Mouse (Mus musculus) kidney, postnatal 14 days (tissue): ENCODE results near the gene Kirrel2.

ENCODE experiments used
- DNase-seq: peaks from one replicate; pipeline ENCODE4 v3.0.0; 2022; ENCODE audit warnings: mixed read lengths

The Kirrel2 gene

DNA sequence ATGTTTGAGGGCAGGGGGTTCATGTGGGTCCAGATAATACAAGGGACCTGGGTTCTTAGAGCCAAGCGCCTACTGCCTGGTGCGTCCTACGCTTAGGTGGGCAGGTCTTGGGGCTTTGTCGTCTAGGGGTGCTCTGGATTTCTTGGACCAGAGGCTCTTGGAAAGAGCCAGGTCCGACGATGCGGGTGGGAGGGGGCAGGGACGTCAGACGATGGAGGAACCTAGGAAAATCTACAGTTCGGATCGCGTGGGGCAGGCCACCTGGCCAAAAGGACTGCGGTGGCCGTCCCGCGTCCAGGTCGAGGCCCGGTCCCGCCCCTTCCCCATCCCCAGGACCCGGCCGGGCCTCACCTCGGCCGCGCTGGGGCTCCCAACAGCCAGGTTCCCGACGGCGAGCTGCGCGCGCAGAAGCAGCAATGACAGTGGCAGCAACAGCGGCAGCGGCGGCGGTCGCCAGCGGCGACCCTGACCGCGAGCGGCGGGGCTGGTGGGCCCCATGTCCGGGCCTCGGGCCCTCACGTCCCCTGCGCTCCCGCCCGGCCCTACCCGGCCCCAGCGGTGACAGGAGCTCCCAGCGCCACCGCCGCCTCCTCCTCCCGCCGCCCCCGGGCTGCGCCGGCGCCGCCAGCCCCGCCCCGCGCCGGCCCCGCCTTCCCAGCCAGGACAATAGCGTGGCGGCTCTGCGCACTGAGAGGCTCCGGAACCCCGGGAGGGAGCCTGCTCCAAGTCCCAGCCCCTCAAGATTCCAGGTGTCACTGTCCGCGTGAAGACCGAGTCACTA, 12.3 kb downstream of the Kirrel2 start, which contains the start of gene Aplp1:
Gene Aplp1 (minus strand): TSS at position 565 of the 781 bp plus-strand sequence.
- DNase-seq = peak; percentile 60

DNA sequence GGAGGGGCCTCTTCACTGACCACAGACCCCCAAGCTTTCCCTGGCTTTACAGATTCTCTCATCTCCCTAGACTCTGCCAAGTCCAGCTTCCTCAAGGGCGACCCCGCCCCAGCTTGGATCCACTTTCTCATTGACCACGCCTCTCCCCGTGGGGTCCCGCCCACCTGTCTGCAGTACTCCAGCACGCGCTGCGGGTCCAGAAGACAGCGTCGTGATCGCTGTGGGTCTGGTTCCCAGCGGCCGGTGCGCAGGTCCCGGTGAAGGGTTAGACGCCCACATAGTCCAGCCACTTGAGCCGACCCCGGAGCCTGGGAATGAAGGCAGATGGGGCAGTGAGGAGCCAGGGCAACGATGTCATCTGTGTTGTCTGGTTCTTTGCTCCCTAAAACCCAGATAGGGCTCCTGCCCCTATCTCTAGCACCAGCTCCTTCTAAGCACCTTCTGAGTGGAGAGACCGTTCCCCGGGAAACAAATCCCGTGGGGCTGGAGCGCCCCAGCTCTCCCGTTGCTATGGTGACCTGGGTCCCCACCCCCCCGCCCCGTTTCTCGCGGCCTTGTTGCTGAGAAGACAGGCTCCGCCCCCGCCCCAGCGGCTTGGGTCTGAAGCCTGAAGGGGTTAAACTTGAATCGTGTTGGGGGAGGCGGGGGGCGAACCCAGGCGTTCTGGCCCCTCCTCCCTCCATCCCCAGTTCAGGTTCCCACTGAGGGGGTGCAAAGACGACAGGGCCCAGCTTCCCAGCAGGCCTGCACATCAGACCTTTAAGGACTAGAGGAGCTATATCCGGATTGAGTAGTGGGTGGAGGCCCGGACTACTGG, 13.1 kb downstream of the Kirrel2 start:
- DNase-seq = peak; percentile 38

DNA sequence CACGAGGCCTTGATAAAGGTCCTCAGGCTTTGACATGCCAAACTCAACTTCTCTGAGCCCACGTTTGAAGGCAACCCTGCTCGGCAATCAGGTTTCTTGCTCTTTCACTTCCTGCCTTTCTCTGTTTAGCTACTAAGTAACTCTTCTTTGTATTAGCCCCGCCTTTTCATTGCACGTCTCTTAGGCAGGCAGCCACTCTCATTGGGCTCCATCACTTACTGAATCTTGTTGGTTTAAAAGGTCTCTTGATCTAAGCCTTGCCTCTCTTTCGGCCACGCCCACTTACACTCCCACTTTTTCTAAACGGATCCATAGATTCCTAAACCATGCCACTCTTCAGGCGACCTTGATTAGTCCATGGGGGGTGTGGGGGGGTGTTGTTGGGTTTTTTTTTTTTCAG, 13.8 kb downstream of the Kirrel2 start:
- DNase-seq = no peak

- peak; percentile 41 for DNase-seq
These were observed 16.8 kb downstream of the Kirrel2 start for GRCm38 (mm10) chr7:30440697-30441096.

DNA sequence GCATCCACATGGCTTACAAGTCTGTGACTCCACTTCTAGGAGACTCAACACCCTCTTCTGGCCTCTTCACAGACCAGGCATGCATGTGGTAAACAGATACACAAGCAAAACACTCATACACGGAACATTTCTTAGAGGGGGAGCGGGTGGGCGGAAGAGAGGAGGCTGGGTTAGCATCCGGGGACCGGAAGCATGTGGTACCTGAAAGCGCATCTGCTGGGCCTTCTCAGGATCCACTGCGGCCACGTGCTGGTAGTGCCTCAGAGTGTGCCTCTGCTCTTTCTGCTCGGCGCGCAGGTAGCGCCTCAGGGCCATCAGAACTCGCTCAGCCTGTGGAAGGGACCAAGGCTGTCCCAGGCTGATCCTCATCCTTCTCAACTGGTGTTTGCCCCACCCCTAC, 17.8 kb downstream of the Kirrel2 start:
- DNase-seq = no peak

GRCm38 (mm10) chr7:30436879-30437278, 20.6 kb downstream of the Kirrel2 start:
- DNase-seq = no peak

- DNase-seq = no peak
These were observed 22.3 kb downstream of the Kirrel2 start for GRCm38 (mm10) chr7:30435156-30435555.

DNA sequence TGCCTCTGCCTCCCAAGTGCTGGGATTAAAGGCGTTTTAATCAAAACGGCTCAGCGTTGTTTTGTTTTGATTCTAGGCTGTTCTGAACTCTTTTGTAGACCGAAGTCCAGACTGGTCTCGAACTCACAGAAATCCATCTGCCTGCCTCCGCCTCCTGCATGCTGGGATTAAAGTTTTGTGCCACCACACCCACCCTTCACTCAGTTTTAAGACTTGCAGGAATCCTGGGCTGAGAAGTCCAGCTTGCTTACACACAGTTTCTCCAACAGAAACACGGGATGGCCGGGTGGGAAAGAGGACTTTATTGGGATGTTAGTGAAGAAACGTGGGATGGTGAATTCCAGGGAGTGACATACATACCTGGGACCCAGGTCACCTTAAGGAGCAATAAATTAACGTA, 22.8 kb downstream of the Kirrel2 start:
- no peak for DNase-seq

DNA sequence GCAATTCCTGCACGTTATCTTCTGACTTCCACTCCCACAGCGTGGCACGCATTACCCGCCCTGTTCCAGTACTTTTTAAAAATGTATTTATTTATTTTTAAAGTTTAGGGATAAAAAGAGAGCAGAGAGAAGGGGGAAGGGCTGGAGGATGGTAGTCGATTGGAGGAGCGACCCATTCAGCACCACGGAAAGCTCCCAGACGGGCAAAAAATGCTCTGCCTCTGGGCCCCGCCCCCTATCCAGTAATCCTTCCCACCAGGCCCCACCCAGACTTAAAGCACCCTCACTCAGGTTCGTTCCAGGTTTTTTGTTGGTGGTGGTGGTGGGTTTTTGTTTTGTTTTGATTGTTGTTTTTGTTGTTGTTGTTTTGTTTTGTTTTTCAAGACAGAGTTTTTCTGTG, 23.3 kb downstream of the Kirrel2 start:
- DNase-seq = peak; percentile 78

- DNase-seq = peak; percentile 69
These were observed 25.7 kb downstream of the Kirrel2 start for GRCm38 (mm10) chr7:30431793-30432192.

DNA sequence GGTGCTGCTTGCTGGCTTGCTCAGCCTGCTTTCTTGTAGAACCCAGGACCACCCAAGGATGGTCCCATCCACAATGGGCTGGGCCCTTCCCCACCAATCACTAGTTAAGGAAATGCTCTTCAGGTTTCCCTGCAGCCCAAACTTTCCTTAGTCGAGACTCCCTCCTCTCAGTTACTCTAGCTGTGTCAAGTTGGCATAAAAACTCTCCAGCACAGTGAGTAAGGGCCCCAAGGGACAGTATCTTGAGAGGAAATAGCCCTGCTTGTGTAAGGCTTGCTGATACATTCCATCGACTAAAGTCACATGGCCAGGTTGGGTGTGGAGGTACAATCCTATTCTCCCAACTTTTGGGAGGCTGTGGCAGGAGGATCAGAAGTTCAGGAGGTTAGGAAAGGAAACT, 27.3 kb downstream of the Kirrel2 start:
- no peak for DNase-seq

DNA sequence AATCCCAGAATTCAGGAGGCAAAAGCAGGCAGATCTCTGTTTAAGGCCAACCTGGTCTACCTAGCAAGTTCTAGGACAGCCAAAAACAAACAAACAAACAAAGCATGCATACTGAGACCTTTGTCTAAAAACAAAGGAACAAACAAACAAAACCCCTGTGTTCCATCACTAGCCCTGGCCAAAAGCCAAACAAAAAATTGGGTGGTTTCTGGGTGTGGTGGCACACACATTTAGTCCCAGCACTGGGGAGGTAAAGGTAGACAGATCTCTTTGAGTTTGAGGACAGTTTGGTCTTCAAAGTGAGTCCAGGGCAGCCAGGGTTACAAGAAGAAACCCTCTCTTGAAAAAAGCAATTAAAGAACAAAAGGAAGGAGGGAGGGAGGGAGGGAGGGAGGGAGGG, 28.2 kb downstream of the Kirrel2 start:
- DNase-seq = no peak

DNA sequence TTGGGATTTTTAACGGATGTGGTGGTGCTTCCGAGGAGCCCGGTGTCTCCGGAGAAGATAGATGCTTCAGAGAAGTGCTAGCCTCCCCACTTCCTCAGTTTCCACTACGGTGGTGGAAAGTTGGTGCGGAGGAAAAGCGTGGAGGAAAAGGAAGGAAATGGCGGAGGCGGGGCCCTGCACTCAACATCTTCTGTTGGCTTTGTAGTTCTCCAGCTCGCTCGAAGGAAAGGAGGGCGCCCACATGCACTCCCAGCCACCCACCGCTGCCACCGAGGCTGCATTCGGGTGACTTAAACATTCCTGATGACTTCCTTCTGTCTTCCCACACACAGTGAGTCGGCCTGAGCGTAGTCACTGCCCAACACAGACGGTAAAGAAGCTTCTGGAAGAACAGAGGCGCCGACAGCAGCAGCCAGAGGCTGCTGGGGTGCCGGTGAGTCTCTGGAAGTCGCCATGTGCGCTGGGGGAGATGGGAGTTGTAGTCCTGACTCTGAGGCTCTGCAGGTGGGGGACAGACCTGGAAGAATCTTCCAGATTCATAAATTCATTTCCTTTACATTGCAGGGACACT, 34.3 kb downstream of the Kirrel2 start:
- DNase-seq = peak; percentile 30

DNA sequence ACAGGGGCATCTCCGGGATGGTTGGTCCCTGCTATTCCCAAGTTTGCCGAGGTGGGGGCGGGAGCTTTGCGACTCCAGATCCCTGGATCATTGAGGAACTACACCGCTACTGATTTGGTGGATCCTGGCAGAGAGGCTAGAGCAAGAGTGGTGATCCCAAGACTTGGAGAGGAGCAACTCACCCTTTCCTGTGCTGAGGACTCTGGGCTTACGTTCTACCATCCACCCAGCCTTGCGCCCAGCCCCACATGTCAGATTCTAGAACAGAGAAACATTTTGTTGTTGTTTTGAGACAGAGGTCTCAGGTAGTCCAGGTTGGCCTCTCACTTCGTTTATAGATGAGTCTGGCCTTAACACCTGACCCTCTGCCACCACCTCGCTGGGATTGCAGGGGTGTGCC, 34.9 kb downstream of the Kirrel2 start:
- DNase-seq = no peak

DNA sequence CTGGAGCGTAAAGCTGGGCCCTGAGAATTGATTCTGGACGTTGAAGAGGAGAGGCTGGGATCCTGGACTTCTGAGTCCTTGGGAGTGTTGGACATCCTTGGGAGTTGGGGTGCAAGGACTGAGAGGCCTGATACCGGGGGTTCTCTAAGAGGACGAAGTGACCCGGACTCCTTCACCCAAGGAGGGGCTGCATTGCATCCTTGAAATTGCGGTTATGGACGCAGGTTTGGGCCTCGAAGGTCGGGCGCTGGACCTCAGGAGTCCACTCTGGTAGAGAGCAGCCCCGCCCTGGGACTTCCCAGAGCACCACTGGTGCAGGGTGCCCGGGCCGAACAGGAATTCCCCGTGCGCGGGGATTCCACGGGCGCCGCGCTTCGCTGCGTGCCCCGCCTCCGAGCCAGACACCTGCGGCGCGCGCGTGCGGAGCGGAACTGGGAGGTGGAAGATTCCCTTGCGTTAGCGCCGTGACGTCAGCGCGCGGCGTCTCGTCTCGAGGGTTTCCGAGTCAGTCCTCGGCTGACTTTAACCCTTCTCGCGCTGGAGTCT, 35.5 kb downstream of the Kirrel2 start:
- peak; percentile 89 for DNase-seq

- DNase-seq = peak; percentile 78
These were observed 36.2 kb downstream of the Kirrel2 start, which contains the start of gene Nfkbid for GRCm38 (mm10) chr7:30421175-30421889. Nfkbid (plus strand) TSS chr7:30421732.

DNA sequence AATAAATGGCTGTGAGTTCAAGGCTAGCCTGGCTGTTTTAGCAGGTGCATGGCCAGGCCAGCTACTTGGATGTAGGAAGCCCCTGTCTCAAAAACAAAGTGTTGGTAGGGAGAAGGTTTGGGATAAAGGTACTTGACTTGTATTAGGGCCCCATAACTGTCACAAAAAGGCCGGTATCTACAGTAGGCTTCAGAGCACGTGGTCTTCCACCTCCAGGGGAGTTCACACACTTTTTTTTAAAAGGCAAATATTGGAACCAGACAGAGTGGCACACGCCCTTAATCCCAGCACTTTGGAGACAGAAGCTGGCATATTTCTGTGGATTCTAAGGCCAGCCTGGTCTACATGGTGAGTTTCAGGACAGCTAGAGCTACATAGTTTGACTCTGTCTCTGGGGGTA, 36.8 kb downstream of the Kirrel2 start:
- no peak for DNase-seq

- no peak for DNase-seq
These were observed 37.7 kb downstream of the Kirrel2 start, which contains the start of gene Hcst for GRCm38 (mm10) chr7:30419561-30420499. Hcst (minus strand) TSS chr7:30419854.

DNA sequence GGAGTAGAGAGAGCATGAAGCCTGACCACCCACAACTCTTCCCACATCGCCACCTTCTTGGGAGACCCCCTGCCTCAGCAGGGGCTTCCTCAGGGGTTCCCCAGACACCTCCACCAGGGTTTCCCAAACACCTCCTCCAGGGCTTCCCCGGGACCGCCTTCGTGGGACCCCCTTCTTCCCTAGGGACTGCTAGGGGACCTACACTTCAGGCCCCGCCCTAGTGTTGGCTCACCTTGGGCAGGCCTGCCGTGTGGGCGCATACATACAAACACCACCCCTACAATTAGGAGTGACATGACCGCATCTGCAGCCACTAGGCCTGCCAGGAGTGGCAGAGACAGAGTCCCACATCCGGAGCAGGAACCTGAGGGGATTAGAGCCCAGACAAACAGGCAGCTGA, 39.6 kb downstream of the Kirrel2 start:
- DNase-seq = no peak

DNA sequence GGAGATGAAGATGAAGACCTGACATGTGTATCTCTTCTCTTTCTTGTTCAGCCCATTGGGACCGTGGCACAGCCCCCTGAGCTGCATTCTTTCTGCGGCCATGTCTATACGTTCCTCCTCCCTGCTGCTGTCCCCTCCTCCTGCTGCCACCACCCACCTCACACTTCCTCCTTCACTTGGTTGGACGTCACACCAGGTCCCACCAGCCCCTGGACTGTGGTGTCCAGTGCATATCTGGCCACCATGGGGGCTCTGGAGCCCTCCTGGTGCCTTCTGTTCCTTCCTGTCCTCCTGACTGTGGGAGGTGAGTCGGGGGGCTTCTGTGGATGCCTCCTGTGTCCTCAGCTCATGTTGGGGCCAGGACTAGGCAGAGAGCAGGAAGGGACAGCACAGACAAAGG, 43.9 kb downstream of the Kirrel2 start, which contains the start of gene Tyrobp:
Gene Tyrobp (plus strand): TSS at position 165 of the 400 bp plus-strand sequence.
- no peak for DNase-seq

DNA sequence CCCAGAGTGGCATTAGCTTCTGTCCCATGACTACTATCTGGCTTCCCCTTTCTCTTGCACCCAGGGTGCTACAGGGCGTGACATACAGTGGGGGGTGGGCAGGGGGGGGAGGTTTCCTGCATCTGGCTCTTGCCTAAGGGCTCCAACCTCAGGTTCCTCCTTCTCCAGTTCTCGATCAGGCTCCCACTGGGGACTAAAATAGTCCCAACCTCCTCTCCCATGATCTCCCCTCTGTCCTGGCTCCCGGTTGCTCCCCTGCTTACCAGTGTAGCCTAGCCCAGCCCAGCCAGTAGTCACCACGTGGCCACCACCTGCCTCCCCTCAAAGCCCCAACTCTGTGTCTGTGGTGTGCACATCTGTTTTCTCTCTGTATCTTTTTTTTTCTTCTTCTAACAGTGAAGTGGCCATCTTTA, 44.7 kb downstream of the Kirrel2 start:
- DNase-seq = no peak
